Mouse (Mus musculus): ENCODE data around the gene Slbp. TPM values are rescaled to one million over a fixed set of nuclear protein-coding genes. Genes with fewer than 3 reads are reported as not detected.

Gene Slbp
- polyA plus RNA-seq (2015; fragmentation: Nextera tagmentation; extraction: Ambion mirVana), result 111 and 116 TPM in 2 replicates

DNA sequence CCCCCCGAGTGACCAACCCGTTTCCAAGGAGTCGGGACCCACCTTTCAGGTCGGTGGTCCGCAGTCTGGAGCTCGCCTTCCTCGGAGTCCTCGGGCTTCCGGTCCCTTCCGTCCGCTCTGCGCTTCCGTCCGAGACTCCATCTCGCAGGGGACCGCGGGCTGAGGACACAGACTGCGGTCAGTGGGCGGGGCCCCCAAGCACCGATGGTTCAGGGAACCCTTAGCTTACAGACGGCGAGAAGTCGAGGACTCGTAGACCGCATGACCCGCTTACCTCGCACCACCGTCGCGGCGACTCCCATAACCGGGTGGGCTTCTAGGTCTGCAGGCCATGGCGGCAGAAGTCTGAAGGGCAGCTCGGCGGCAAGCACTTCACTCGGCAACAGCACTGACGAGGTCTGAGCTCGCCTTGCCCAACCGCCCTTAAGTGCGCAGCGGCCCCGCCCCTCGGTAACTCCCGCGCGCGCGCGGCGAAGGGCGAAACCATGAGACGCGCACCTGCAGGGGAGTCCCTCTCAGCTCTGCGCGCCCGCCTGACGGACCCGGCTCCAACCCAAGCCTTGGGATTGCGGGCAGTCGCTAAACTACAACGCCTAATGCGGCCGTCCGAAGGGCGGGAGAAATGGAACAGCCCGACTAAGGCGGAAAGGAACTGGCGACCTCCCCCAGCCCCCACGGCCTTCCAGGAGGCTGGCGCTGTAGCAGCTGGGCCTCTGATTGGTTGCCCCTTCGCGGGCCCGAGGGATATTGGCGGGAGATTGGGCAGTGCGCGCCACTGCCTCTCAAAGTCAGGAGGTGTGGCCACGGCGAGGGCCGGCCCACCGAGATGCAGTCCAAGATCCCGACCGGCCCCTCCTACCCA, at the start of gene Slbp:
TSS of gene Slbp (minus strand) at position 654 of the 862 bp plus-strand sequence.

GRCm38 (mm10) chr5:33657787-33658663, 5.7 kb upstream of the Slbp start, which contains the start of the genes Tacc3 and Tmem129:
TSS of gene Tacc3 (plus strand) at chr5:33658128.
TSS of gene Tmem129 (minus strand) at chr5:33658416.

DNA sequence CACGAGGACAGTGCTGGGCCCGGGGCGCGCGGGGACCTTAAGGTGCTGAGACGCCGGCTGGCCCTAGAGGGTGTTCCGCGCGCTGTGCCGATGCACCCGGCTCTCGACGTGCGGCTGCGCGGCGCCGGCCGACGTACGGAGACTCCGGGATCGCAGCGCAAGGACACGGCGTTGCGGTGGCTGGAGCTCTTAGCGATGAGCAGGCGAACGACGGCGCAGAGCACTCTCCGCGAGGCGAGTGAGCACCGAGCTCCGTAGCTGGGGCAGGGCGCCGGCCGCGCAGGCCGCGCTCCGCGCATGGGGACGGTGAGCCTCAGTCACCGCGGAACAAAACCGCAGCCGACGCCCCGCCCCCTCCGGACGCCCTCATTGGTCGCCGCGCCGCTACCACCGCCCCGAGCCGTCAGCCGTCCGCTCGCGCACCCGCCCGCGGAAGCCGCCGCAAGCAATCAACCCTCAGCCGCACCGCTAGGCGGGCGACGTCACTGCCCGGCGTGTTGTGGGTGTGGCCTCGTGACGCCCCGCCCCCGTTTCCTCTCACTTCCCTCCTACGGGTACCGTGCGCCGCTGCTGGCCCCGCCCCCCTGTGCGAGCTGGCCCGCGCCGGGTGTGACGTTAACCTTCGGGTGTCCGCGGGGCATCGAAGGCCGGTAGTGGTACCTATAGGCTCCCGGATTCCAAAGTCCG, 22.9 kb downstream of the Slbp start, which contains the start of the genes Fam53a and Gm9903:
TSS of gene Fam53a (minus strand) at position 335 of the 687 bp plus-strand sequence.
TSS of gene Gm9903 (plus strand) at position 625 of the 687 bp plus-strand sequence.

Other genes starting within 250 kb of the Slbp start
- gene Nkx1-1, start 218.6 kb downstream of the Slbp start, polyA plus RNA-seq (2015; fragmentation: Nextera tagmentation; extraction: Ambion mirVana), result 0.45 and 0.67 TPM in 2 replicates
- 29.2 TPM in 2 replicates for gene Fam53a, start 22.9 kb downstream of the Slbp start, polyA plus RNA-seq (2015; fragmentation: Nextera tagmentation; extraction: Ambion mirVana)
- gene Gm9903, start 22.6 kb downstream of the Slbp start, polyA plus RNA-seq (2015; fragmentation: Nextera tagmentation; extraction: Ambion mirVana), result 0.67 and 0.82 TPM in 2 replicates
- 21.1 and 21.3 TPM in 2 replicates for gene Tacc3, start 5.6 kb upstream of the Slbp start, polyA plus RNA-seq (2015; fragmentation: Nextera tagmentation; extraction: Ambion mirVana)
- 23.4 and 27.7 TPM in 2 replicates for gene Tmem129, start 5.8 kb upstream of the Slbp start, polyA plus RNA-seq (2015; fragmentation: Nextera tagmentation; extraction: Ambion mirVana)
- 57.6 and 62.1 TPM in 2 replicates for gene Fgfr3, start 69.1 kb upstream of the Slbp start, polyA plus RNA-seq (2015; fragmentation: Nextera tagmentation; extraction: Ambion mirVana)
- gene Letm1, start 130.2 kb upstream of the Slbp start, polyA plus RNA-seq (2015; fragmentation: Nextera tagmentation; extraction: Ambion mirVana), result 80.7 and 83.7 TPM in 2 replicates
- gene Nsd2, start 168.2 kb upstream of the Slbp start, polyA plus RNA-seq (2015; fragmentation: Nextera tagmentation; extraction: Ambion mirVana), result 61.9 and 63.7 TPM in 2 replicates

Data from neural tube, postnatal 0 days (tissue).